Mouse (Mus musculus) spleen, postnatal 36 days (tissue): ENCODE results near the gene Bcas1.

Experiments used
- DNase-seq, 2 experiments: peaks; one replicate each; pipeline ENCODE4 v3.0.0; 2022; ENCODE audit warnings: low spot score in 2 of 2, mixed read lengths in 1 of 2

Gene Bcas1

DNA sequence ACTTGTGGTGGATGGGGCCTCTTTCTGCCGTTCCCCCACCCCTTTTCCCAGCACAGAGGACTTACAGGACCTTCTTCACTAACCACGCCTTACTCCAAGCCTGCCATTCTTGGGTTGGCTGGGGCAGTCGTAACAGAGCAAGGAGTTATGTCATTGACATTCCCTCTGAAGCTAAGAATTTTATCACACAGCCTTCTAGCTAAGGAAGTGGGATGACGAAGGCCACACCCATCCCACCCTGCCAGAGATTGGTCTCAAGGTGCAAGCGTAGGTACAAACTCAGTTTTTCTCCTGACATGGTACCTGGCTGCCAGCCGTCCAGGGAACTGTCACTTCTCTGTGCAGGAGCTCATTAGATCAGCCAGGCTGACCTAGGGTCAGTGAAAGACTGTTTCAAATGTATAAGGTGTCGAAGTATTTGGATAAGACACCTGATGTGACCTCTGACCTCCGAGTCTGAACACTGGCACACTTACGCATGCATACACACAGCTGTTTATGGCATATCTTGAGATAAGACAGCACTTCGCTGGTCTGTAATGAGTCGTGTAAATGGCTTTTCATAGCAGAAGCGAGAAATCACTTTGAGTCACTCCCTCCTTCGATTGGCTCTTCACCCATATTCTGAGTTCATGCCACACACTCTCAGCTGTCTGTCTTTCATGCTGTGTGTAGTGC, 117.2 kb downstream of the Bcas1 start:
- DNase-seq: no peak

- DNase-seq: no peak
Observed at GRCm38 (mm10) chr2:170308966-170309365, 118.7 kb downstream of the Bcas1 start.

DNA sequence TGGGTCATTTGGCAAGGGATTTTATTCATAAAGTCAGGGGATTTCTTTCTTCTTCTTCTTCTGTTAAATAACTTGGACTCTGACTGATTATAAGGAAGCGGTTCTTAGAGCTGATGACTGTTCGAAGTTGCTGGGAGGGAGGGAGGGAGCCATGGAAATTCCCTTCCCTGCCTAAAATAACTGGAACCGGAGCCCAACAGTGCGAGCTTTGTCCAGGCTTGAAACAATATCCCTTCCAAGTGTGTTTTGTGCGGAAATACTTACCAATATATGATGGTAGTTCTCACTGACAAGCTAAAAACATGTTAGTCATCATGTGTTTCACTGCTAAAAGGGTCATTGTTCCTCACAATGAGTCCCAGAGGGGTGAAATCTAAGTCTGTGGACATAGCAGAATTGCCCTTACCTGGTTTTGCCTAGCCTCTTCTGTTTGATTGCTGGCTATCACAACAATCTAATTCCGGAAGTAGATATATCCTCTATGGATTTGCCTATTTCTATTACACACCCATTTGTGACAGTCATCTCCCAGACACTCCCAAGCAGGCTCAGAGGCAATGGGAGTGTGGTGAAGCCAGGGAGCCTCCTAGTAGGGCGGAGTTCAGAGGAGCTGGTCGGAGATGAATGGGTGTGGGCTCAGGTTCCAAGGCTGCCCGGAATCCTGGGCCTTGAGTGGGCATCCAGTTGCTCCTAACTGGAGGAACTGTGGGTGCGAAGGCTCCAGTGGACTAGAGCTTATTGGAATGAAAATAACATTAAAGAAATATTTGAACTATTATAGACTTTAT, 119.4 kb downstream of the Bcas1 start:
- DNase-seq: no peak

GRCm38 (mm10) chr2:170307589-170308021, 120.0 kb downstream of the Bcas1 start:
- DNase-seq: peak; percentile 51 to 58

DNA sequence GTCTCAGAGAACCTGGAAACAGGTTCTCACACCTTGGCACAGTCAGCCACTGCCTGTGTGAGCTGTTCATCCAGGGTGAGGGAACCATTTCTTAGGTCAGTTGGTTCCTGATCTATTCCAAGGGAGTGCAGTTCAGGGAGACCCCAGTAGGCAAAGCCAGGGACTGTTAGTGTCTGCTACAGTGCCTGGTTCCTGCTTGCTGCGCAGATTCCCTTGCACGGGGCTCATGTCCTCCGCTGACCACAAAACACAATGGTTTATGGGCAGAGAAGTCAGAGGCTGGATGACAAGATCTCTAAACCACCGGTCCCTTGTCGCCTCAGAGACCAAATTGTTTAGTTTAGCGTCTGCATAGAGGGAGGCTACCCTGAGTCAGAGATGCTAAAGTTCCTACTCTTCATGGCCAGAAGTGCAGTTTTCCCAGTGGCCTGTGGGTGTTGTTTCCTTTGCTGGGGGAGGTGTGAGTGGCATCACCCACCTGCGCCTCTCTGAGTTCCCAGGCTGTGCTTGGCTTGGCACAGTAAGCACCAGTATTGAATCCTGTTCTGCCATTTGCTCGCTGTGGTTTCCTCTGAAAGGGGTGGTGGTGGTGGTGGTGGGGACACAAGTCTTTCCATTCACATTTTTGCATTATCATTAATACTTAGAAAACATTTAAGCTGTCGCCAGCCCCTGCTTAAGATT, 120.9 kb downstream of the Bcas1 start:
- no peak for DNase-seq

- no peak for DNase-seq
Observed at GRCm38 (mm10) chr2:170304766-170305165, 122.9 kb downstream of the Bcas1 start.

DNA sequence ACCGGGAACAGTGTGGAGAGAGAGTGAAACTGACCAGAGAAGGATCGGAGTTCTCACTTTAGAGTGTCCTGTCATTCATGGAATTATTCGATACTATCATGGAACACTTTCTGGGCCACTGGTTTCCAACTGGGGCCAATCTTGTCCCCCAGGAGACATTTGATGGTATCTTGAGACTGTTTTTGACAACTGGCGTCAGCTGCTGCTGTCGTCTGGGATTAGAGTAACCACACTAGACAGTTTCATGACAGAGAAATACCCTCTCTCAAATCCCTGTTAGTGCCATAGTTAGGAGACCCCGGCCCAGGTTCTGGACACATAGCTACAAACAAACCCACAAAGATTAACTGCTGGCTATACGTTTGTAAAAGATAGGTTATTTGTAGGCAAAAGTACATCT, 124.0 kb downstream of the Bcas1 start:
- DNase-seq: no peak

GRCm38 (mm10) chr2:170302825-170303224, 124.8 kb downstream of the Bcas1 start:
- DNase-seq: peak; percentile 33 to 39
